Mouse (Mus musculus) heart, postnatal 10 days (tissue): ENCODE results near the gene Ubqlnl. TPM values are rescaled to one million over a fixed set of nuclear protein-coding genes. Genes with fewer than 3 reads are reported as not detected.
A peak's percentile ranks its signal among the peaks of the same experiment; 100 is the strongest.

Source experiments
- DNase-seq, 2 experiments: peaks; one replicate each; pipeline ENCODE4 v3.0.0; 2021
- intact Hi-C: fragments of 180-260 bp; cut with DNase I; formaldehyde crosslinking; loops from one replicate; pipeline ENCODE4 v1.15.1; 2025
- total RNA-seq, 2 experiments: library from RNA; stranded (reverse); gene quantifications; 2 replicates each; pipeline ENCODE4 v1.2.3; 2021

Gene Ubqlnl
- not detected for total RNA-seq

DNA sequence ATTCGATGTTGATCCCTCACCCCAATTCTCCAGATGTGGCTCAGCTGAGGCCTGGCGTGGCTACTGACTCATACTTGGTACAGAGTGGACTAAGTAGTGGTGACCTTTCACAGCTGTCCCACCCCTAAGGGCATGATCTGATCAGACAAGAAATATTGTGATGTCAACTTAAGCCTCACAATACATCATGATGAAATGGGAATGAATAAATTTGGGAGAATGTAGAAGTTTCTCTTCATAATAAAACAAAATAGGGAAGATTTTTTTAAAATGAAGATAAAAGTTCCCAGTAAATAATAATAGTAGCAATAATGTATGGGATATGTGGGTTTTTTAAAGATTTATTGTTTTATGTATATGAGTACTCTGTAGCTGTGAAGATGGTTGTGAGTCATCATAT, at the start of gene Ubqlnl:
Gene Ubqlnl, minus strand, starts transcription at position 101 of the 400 bp plus-strand sequence.
- DNase-seq: no peak
- intact Hi-C loops: no loop called here

DNA sequence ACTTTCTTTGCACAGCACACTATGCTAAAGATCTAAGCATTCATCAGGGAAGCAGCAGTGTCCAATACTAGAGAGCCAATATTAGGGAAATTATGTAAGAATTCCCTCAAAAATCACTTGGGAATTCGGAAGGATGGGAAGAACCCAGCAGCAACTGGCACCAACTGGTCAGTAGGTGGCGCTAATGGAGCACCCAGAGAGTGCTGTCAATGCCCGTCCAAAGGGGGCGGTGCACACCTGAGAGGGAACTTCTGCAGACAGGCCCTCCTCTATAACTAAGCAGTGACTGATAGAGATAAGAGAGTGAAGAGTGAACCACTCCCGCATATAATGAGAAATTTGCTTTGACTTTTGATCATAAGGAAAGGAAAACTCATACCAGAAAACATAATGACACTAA, 49.5 kb upstream of the Ubqlnl start:
- peak; percentile 67 to 81 for DNase-seq
- intact Hi-C loops: loop anchor here (1.0 to 5.0 kb wide), 2 partner anchors 31 to 97 kb away; no protein-coding TSS in a partner anchor

DNA sequence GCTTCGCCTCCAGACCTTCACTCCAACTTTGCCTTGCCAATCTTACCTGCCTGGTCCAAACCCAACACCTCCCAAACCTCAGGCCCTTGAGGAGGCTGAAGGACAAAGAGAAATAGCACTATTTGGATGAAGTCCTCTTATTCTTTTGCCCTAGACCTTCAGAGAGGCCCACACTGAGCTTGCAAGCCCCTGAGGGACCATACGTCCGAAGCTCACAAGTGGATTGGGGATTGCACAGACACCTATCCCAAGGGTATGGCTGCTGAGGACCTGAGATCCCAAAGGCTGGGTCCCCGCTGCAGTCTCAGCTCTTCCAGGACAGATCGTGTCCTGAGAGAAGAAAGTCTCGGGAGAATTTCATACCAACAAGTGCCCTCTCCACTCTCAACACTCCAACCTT, 45.5 kb upstream of the Ubqlnl start, which contains the start of gene Olfr649:
Gene Olfr649, minus strand, starts transcription at position 101 of the 400 bp plus-strand sequence.
- intact Hi-C loops: no loop called here
- DNase-seq: no peak

DNA sequence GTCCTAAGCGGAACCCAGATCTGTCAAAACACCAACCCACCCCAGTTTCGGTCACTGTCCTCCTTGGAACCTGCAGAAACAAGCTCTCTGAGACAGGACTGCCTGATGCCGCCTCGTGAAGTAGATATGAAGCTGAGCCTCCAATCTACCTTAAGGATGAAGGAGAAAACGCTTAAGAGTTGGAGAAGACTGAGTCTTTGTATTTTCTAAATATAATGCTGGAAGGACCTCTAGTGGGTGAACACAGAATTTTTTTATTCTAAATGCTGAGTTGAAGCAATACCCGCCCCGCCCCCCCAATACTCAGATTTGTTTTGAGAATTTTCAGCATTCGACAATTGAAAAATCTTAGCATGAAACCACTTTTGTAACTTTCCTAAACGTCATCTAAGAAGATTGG, 40.9 kb upstream of the Ubqlnl start:
- DNase-seq: no peak
- intact Hi-C loops: no loop called here

DNA sequence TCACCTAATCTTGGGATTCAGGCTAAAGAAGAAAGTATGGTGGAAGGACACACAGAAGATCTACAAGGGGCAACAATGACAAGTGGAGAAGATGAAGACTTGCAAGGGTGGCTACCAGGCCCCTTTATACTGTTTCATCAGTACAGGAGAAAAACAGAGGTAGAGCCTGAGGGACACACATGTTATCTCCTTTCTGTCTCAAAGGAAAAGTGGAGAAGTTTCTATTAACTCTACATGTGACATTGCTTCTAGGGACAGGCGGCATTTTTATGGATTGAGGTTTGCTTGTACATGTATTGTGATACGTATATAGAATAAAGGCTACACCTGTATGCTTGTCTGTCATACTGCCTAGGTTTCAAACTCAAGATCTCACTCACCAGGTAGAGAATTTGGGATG, 32.9 kb upstream of the Ubqlnl start, which contains the start of gene Olfr648:
Gene Olfr648, minus strand, starts transcription at position 101 of the 400 bp plus-strand sequence.
- intact Hi-C loops: no loop called here
- DNase-seq: no peak

DNA sequence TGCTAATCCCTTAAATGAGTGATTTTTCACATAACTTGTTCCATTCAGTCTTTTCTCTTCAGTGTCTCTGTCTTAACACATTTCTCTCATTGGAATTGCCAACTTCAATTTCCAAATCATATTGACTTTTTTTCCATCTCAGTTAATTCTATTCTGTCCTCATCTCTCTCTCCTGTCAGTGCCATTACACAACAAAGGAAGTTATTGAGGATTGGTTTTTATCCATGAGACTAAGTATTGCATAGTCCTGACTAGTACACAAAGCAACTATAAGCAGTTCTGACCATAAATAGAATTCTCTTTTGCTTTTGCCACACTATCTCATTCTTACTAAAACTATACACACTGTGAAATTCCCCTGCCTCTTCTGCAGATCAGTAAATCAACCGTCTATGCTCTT, 28.7 kb upstream of the Ubqlnl start:
- intact Hi-C loops: no loop called here

DNA sequence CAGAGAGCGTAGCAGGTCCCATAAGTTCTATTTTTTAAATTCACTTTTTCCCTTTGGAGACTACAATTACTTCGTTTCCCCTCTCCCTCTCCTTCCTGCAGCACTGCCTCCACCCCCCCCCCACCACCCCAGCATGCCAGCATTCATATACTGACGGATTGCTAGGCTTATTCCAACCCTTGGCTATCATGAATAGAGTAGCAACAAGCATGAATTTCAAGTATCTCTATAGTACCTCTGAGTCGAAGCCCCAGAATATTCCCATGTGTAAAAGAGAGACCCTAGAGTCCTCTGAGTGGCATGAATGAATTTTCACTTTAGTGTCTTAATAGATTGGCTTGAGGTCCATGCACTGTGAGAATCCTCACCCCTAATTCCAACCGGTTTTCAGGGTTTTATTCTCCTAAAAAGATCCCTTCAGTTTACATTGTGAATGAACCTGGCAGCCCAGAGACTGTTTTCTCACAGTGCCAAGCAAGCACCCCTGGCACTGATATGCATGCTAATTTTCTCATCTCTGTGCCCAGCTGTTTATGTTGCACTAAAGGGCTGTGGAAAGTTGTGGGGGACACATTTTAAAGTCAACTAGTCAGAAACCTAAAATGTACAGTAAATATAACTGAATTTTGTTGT, 28.2 kb upstream of the Ubqlnl start:
- DNase-seq: no peak
- intact Hi-C loops: no loop called here

More for the DNA sequence above, 28.7 kb upstream of the Ubqlnl start:
- DNase-seq: no peak

DNA sequence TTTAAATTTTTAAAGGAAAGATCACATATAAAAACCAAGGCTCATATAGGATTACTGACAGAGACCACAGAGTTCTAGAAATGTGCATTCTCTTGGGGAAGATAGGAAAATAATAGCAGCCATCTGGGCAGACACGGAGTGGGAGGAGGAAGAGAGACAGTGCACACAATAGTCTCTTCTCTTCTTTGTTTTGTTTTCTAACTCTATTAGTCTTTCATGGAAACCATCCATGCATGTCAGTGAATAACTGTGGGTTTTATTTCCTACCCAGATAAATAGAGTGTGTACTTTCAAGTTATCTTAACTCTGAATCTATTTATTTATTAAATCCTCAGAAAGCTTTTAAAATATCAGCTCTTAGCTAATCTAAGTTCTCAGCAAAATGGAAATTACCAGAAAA, 24.7 kb upstream of the Ubqlnl start:
- intact Hi-C loops: no loop called here
- no peak for DNase-seq

DNA sequence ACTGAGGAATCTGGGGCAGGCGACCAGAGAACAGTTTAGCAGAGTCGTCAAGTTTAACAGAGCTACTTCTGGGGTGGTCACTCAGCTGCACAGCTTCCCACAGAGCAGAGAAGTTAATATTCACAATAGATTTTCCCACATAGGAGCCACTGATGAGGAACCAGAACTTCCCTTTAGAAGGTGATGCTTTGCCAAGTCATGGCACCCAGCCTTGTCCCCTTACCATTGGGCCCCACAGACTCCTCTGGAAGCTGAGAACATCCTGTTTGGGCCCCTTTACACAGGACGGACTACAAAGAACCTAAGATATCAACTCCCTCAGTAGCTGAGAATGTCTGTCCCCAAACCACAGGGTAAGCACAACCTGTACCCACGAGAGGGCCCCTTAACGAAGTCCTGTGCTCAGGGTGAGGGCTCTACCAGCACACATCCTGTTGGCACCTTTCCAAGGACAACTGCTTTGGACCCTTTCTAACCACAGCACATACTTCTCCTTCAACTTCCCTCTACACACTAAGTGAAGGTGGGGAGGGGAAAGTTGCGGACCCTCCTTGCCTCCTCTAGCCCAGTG, 19.4 kb upstream of the Ubqlnl start:
- intact Hi-C loops: no loop called here
- DNase-seq: no peak

DNA sequence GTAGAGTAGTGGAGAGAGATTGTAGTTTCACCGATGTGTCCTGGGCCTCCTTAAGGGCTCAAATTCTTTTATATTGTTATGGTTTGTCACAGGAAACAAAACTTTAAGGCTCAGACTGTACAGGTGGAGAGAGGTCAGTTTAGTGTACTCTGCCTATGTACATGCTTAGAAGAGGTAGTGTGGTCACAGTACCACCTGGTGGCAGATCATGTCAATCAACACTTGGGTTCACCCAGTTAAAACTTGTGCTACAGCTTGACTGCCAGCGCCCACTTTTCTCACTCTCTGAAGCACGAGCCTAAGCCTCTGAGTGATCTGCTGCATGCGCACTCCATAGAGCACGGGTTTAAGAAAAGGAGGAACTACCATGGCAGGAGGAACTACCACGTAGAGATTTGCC, 16.7 kb upstream of the Ubqlnl start:
- intact Hi-C loops: no loop called here

DNA sequence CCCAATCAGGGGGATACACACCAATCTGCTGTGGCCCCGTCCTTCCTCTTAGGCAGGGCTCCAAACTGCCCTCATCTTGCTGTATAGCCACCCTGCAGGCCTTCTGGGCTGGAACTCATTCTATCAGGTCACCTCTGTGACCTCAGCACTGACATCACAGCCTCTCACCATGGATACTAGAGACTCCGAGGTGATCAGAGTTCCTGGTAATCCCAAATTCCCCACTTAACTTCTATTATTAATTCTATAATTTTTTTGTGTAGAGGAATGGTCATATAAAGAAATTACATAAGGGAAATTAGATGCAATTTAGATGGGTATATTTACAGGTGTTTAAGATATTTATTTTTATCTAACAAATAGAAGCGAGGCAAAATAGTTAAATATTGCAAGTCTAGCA, 7.2 kb downstream of the Ubqlnl start, which contains the start of gene Ubqln3:
Gene Ubqln3, minus strand, starts transcription at position 101 of the 400 bp plus-strand sequence.
- intact Hi-C loops: no loop called here
- DNase-seq: no peak

More for the DNA sequence above, 16.7 kb upstream of the Ubqlnl start:
- no peak for DNase-seq

DNA sequence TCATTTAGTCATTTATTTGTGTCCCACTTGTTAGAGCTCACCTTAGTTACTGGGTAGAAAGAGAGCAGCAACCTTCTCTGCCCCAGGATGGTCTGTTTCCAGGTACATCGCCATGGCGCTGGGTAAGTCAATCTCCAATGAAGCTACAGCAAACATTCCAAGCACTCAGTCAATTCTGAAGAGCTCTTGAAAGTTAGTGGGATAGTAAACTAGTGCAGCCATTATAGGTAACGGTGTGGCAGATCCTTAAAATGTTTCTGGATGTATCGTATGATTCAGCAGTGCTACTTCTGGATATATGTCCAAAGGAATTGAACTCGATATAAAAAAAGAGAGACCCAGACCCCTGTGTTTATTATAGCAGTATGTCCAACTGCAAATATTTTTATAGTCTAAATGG, 13.1 kb downstream of the Ubqlnl start, which contains the start of gene Olfr643:
Gene Olfr643, minus strand, starts transcription at position 101 of the 400 bp plus-strand sequence.
- intact Hi-C loops: no loop called here

DNA sequence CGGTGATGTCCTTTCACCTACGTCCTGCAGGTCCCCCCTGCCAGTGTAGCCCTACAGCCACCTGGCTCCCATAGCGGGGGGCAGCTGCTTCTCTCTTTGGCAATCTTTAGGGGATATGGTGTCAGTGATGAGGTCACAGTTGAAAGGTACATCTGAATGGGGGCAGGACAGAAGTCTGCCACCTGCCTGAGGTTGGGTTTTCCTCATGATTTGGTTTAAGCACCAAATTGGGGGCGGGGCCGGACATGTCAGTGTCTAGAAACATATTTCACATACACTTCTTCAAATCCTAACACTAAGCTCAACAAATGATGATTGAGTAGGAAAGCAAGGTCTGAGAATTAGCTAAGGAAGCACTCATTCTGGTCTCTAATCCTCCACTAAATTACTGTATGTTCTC, 20.6 kb downstream of the Ubqlnl start, which contains the start of gene Ubqln5:
Gene Ubqln5, minus strand, starts transcription at position 101 of the 400 bp plus-strand sequence.
- no peak for DNase-seq

More for the DNA sequence above, 13.1 kb downstream of the Ubqlnl start, which contains the start of gene Olfr643:
- DNase-seq: no peak

DNA sequence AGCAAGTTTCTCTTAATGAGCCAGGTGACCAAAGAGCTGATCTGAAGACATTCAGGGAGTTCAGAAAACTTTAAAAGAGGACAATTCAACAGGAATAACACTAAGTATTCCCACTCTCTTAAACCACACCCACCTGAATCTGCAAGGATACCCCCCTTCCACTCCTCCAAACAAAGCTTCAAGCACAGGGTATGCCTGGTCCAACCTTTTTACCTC, 45.7 kb downstream of the Ubqlnl start, which contains the start of gene Olfr646:
Gene Olfr646, plus strand, starts transcription at position 117 of the 216 bp plus-strand sequence.
- DNase-seq: no peak
- intact Hi-C loops: no loop called here

More for the DNA sequence above, 20.6 kb downstream of the Ubqlnl start, which contains the start of gene Ubqln5:
- intact Hi-C loops: no loop called here

DNA sequence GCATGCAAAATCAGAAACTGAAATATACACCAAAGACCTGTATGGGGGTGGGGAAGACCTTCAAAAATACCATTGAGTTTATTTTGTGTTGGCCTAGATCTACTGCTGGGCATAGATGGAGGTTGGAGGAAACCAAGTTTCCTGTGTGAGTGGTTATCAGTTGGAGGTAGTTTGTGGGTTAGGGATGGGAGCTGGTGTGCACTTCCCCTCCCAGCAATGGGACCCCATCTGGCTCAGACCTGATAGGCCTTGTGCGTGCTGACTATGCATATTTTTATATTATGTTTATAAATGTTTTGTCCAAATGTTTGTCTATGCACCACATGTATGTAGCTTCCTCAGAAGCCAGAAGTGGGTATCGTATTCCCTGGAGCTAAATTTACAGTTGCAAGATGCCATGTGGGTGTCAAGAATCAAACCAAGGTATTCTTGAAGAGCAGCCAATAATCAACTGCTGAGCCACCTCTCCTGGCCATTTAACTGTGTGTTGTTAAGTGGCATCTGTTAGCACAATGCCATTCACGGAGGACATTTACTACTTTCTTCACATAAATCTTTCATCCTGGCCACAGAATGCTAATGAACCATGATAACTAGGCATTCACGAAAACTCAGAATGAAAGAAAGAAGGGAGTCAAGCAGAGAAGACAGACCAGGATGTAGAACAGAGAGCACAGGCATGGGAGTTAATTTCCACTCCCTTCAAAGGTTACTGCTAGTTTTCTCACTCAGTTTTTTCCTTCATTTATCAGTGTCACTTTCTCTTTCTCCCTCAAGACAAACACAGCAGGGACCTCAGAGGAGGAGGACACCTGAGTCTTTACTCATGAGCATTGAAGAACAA, 46.2 kb downstream of the Ubqlnl start:
- DNase-seq: no peak
- intact Hi-C loops: no loop called here

Other genes starting within 250 kb of the Ubqlnl start
- not detected for gene Olfr65, start 247.1 kb downstream of the Ubqlnl start, total RNA-seq
- gene Olfr631, start 221.7 kb downstream of the Ubqlnl start, total RNA-seq: not detected
- not detected for gene Olfr632, start 216.2 kb downstream of the Ubqlnl start, total RNA-seq
- not detected for gene Olfr633, start 206.1 kb downstream of the Ubqlnl start, total RNA-seq
- gene Olfr635, start 179.4 kb downstream of the Ubqlnl start, total RNA-seq: not detected
- gene Olfr638, start 151.8 kb downstream of the Ubqlnl start, total RNA-seq: not detected
- gene Olfr639, start 133.3 kb downstream of the Ubqlnl start, total RNA-seq: not detected
- not detected for gene Olfr640, start 125.0 kb downstream of the Ubqlnl start, total RNA-seq
- gene Olfr641, start 115.1 kb downstream of the Ubqlnl start, total RNA-seq: not detected
- gene Olfr642, start 97.9 kb downstream of the Ubqlnl start, total RNA-seq: not detected
- not detected for gene 4930516K23Rik, start 89.1 kb downstream of the Ubqlnl start, total RNA-seq
- not detected for gene Olfr644, start 78.7 kb downstream of the Ubqlnl start, total RNA-seq
- gene Olfr645, start 65.1 kb downstream of the Ubqlnl start, total RNA-seq: not detected
- gene Olfr646, start 45.7 kb downstream of the Ubqlnl start, total RNA-seq: not detected
- gene Ubqln5, start 20.7 kb downstream of the Ubqlnl start, total RNA-seq: not detected
- not detected for gene Olfr643, start 13.2 kb downstream of the Ubqlnl start, total RNA-seq
- not detected for gene Ubqln3, start 7.3 kb downstream of the Ubqlnl start, total RNA-seq
- not detected for gene Olfm5, start 14.3 kb upstream of the Ubqlnl start, total RNA-seq
- not detected for gene Olfr648, start 32.8 kb upstream of the Ubqlnl start, total RNA-seq
- gene Olfr649, start 45.4 kb upstream of the Ubqlnl start, total RNA-seq: not detected
- 1 to 10 TPM in 1 of 2 experiments, under 1 TPM in 1; 0.45 to 1.7 TPM for gene Trim6, start 68.2 kb upstream of the Ubqlnl start, total RNA-seq
- gene Trim34a, start 93.9 kb upstream of the Ubqlnl start, total RNA-seq: 1 to 10 TPM; 3.9 to 4.8 TPM
- gene Trim5, start 137.5 kb upstream of the Ubqlnl start, total RNA-seq: 1 to 10 TPM; 2.2 to 3.4 TPM
- 1 to 10 TPM; 7.0 to 7.2 TPM for gene Trim12a, start 164.9 kb upstream of the Ubqlnl start, total RNA-seq
- under 1 TPM; 0.26 to 0.35 TPM for gene Trim34b, start 178.9 kb upstream of the Ubqlnl start, total RNA-seq
- 1 to 10 TPM; 4.5 to 4.9 TPM for gene Trim12c, start 202.8 kb upstream of the Ubqlnl start, total RNA-seq
- not detected for gene Trim30b, start 219.3 kb upstream of the Ubqlnl start, total RNA-seq